Mouse (Mus musculus) right cerebral cortex, adult 18-20 months (tissue): ENCODE data around the gene Psen1.

Source experiments
- DNase-seq: peaks from one replicate; pipeline ENCODE4 v3.0.0; 2022; ENCODE audit warnings: mixed read lengths

The Psen1 gene

DNA sequence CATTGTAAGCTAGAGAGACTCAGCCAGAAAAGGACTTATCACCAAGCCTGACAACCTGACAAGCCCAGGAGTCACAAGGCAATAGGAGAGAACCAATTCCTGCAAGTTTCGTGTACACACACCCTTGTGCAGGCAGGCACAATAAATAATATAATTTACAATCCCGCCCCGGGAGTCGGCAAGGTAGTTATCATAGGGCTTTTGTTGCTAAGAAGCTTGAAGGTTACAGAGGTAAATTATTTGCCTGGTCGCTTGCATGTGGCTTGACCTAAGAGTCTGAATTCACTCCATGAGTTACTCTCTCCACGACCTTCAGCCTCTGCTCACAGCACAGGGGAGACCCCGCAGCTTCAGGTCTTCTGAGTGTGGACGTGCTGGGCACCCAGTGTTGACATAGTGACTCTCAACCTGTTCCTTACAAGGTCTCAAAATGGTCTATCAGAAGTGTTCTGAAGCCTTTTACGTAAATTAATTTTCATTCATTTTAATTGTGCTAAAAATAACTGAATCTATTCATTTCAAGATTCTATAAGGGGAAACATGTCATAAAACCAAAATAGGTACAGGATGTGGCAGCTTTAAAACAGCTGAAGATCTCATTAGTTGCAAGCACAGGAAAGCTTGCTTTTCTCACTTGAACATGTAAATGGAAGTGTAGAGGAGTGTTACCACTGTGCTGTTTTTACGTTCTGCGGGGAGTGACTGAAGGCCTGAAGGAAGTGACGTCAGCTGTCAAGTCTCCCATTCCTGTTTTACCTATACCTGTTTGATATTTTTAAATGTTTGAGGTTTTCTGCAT lies 38.8 kb downstream of the Psen1 start:
- DNase-seq: no peak

DNA sequence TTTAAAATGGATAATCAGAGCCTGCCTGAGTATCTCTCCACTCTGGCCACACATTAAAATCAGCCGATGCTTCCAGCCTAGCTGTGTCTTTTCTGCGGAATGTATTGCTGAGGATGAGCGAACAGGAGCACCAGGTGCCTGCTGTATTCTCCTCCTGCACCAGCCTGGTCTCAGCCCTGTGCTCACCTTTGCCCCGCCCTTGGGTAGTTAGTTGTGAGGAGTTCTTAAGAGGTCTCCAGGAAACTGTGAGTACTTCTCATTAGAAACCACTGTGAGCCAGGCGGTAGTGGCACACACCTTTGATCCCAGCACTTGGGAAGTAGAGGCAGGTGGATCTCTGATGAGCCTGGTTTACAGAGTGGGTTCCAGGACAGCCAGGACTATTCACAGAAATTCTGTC lies 44.3 kb downstream of the Psen1 start:
- DNase-seq: no peak

DNA sequence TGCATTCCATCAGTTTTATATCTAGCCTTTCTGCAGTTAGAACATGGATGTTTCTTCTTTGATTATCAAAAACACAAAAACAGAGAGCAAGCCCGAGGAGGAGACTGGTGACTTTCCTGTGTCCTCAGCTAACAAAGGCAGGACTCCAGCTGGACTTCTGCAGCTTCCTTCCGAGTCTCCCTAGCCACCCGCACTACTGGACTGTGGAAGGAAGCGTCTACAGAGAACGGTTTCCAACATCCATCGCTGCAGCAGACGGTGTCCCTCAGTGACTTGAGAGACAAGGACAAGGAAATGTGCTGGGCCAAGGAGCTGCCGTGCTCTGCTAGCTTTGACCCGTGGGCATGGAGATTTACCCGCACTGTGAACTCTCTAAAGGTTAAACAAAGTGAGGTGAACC lies 46.1 kb downstream of the Psen1 start:
- DNase-seq: no peak

DNA sequence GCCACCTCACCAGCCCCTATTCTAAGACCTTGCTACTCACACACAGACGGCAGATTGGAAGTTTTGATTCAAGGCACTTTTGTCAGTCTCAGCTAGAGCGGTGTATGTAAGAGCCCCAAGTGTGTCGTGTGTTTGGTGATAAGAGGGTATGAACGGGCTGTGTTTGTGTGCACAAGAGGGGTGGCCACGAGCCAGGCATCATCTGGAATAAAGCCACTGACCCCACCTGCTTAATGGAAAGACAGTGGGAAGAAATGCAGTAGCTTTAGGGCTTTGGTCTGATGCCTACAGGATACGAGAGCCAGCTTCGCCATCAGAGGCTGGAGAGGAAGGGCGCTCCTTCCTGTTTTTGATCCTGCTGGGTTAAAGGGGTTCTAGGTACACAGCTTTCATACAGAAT lies 48.3 kb downstream of the Psen1 start:
- DNase-seq: no peak

DNA sequence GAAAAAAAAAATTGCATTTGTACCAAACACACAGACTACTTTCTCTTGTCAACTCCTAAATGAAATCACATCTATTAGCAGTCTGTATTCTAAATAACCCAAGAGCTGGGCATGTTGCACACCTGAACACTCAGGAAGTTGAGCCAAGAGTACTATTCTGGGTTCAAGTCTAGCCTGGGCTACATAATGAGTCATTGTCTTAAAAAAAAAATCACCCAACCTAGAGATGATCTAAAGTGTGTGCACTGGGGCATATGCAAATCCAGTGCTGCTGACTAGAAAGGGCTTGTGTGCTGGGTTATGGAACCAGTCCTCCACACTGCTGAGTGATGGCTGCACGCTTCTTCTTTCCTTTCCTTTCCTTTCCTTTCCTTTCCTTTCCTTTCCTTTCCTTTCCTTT lies 50.7 kb downstream of the Psen1 start:
- no peak for DNase-seq

DNA sequence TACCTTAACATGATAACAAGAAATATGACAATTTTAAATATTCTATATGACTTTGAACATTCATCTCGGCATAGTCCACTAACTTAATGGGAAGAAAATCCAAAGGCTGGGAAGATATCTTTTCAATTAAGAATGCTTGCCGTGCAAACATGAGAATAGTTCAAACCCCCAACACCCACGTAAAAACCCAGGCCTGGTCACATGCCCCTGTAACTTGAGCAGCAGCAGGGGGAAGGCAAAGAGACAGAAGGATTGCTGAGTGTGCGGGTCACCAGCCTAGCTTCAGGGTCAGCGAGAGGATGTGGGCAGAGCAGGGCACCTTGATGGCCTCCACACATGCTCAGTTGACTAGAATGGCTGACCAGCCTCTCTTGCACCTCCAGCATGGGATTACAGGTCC lies 53.8 kb downstream of the Psen1 start:
- no peak for DNase-seq

DNA sequence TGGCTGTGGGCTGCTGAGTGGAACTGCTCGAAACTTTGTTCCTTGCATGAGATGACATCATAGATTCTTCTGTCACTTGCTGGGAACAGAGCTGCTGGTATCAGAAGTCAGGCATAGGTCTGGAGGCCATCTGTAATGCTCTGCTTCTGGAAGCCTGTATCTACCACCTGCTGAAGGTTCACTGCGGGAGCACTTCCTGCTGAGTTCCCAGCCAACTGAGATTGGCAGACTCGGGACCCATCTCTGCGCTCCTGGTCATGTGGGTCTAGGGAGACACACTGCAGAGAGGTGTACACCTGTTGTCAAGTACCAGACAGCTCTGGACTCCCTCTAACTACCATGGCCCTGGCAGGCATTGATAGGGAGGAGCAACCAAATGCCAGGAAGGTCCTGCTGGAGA lies 54.9 kb downstream of the Psen1 start:
- no peak for DNase-seq

DNA sequence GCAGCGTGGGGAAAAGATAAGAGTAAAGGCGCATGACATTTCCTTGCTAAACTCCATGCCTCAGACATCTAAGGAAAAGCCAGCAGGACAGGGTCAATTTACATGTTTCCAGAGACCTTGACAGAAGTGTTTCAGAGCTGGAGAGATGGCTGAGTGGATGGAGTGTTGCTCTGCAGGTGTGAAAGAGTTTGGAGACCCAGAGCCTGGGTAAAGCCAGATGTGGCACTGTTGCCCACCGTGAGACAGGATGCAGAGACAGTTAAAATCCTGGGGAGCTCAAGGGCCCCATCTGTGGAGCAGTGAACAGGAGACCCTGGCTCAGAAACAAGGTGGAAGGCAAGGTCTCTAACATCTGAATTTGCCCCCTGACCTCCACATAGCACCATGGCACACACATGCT lies 55.8 kb downstream of the Psen1 start:
- no peak for DNase-seq

DNA sequence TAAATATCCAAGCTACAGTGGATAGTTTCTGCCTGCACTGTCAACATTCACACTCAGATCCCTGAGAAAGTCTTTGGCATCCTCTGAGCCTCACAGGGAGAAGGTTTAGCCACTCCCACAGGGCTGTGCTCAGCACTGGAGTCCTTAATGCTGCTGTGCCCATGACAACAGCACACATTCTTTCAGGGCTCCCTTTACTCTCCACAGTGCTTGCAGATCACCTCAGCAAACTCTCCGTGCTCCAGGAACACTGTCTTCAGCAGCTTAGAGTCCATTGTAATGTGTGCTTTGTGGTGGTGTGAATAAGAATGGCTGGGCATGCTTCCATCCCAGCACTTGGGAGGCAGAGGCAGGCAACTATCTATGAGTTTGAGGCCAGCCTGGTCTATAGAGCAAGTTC lies 61.2 kb downstream of the Psen1 start:
- DNase-seq: no peak

DNA sequence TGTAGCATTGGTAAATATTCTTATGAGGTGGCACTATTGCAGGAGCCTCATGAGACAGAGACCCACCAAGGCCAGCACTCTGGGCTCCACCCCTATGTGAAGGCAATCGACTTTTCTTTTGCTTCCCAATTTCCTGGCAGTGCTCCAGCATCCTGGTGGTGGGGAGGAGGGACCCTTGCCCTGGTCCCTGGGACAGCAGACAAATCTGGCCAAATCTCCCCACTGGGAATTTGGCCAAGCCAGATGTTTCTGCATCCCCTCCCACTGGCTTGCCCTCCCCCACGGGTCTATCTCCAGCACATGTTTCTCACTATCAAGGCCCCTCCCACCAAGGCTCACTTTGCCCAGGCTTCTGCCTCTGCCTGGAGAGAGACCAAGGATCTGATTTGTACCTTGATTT lies 64.5 kb downstream of the Psen1 start:
- no peak for DNase-seq

DNA sequence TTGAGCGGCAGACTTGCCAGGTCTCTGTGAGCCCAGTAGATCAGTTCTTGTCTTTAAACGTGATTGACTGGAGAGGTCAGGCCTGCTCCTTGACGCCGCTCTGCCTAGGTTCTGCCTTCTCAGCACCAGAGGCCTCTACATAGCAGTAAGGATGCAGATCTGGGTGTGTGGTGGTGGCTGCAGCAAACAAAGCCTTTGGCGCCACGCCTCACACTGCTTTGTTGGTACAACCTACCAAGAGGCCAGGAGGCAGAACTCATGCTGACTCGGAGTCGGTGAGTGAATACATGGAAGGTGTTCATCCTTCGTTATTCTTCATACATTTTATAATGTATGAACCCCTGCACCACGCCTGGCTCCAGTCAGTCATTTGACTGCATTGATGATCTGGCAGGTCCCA lies 70.8 kb downstream of the Psen1 start:
- no peak for DNase-seq

DNA sequence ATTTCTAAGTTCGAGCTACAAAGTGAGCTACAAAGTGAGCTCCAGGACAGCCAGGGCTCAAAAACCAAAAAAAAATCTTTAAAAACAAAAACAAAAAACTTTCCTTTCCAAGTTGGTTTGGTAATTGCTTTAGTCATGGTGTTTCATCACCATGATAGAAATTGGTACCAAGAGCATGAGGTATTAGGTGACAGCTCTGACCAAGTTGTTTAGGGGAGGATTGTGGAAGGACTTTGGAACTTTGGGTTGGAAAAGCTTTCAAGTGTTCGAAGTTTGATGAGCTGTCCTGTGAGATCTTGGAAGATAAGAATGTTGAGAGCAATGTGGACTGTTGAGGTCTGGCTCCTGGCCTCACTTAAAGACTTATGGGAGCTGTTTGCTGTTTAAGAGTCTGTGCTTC lies 72.2 kb downstream of the Psen1 start:
- DNase-seq: no peak

DNA sequence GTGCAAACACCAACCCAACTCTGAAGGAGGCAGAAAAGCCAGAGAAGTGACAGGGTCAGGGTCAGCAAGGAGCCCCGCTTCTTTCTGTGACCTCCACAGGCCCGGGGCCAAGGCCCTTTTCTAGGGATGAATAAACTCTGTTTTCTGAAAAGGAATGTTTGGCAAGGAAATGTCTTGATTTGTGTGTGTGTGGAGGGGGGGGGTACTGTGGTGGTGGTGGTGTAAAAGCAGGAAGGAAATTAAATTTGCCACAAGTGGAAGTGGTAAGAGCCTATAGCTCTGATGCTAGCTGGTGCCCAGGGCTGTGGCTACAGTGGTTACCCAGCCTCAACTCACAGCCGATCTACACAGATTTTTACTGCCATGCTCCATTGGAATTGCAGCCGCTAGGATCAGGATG lies 74.8 kb downstream of the Psen1 start:
- no peak for DNase-seq

DNA sequence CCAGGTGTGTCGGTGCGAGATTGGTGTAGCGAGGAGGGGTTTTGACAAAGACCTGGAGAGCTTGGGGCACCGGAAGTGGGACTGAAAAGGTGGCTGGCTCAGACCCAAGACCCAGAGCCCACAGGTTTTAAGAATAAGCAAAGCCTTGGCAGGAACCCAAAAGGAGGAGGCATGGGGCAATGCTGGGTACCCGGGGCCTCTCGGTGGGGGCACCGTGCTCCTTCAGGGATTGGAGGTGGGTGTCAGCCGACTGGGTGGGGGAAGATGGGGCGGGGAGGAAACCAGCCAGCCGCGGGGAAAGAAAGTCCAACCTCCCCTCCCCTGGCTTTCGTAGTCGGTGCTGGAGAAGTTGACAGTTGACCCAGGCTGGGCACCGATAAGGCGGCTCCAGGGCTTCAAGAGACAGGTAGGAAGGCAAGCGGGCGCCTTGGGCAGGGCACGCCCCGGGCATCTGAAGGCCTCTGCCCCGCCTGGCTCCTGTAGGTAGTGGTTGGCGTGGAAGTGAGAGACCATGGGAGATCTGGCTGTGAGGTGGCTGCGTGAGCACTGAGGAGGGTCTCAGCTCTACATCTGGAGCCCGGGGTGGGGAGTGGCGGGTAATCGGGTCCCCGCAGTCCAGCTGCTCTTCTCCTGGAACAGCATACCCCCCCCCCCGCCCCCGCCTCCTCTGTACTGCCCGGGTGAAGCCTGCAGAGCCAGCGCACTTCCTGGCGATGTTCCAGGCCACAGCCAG lies 75.5 kb downstream of the Psen1 start, which contains the start of gene Papln:
Gene Papln (plus strand): TSS at position 324 of the 733 bp plus-strand sequence.
- DNase-seq: no peak

DNA sequence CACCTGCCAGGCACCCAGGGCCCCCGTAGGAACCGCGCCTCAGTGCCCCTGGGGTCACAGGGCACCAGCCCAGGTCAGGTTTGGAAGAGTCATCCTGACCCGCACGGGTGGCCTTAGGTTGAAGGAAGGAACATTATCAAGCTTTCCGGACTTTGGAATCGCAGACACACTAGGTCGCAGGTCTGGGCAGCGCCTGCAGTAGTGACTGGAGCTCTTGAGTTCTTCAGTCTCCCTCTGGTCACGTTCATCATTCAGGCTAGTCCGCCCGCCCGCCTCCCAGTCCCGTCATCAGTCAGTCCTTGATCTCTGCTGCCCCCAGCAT lies 76.1 kb downstream of the Psen1 start:
- DNase-seq: no peak

DNA sequence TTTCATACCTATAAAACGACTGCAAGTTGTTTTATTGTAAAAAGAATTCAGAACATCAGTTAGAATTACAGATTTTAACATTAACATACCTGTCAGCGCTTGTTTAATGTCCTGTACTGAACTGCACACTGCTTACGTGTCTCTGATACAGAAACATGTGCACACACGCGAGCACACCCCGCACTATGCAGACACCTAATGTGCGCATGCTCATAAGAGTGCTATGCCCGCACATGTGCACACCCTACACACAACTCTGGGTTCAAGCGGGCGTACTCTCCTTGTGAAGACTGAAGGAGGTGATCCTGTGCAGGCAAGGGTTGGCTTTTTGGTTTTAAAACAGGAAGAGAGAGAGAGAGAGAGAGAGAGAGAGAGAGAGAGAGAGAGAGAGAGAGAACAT lies 76.6 kb downstream of the Psen1 start:
- no peak for DNase-seq

DNA sequence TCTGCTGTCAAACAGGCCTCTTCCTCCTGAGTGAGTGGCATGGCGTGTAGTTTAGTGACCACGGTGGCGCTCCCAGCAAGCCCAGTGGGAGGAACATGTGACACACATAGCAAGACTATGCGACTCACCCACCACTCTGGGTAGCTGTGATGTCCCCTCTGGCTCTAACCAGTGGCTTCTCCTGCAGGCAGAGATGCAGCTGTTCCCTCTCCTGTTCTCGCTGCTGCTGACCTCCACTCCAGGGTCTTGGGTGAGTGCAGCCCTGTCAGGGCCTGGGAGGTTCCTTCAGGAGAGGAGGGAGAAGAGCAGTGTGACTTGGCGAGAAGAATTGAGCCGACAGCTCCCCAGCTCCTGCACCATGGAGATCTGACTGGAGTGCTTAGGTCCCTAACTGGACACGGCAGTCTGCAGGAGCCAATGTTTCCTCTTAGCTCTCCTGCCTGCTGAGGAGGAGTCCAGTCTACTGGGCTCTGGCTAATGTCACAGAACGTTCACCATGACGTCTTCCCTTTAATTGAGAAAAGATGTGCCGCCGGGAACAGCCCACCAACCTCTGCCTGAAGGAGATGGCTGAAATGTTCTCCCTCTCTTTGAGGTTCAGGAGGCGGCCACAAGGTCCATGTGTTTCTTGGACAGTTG lies 78.1 kb downstream of the Psen1 start:
- DNase-seq: no peak

DNA sequence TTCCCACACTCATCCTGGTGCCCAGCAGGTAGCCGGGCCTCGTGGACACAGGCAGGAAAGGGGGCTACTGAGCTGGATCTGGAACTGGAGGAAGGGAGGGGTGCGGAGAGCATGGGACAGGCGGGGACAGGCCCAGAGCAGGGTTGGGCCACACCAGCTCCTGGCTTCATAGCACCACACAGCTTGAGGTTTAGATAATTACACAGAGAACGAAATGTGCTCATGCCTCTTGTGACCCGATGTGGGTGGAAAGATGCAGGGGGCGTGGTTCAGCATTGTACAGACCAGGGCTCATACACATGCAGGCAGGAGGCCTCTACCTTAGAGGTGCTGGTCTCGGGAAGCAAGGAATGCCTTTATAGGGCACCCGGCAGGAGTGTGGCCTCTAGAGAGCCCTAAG lies 79.9 kb downstream of the Psen1 start:
- DNase-seq: no peak

DNA sequence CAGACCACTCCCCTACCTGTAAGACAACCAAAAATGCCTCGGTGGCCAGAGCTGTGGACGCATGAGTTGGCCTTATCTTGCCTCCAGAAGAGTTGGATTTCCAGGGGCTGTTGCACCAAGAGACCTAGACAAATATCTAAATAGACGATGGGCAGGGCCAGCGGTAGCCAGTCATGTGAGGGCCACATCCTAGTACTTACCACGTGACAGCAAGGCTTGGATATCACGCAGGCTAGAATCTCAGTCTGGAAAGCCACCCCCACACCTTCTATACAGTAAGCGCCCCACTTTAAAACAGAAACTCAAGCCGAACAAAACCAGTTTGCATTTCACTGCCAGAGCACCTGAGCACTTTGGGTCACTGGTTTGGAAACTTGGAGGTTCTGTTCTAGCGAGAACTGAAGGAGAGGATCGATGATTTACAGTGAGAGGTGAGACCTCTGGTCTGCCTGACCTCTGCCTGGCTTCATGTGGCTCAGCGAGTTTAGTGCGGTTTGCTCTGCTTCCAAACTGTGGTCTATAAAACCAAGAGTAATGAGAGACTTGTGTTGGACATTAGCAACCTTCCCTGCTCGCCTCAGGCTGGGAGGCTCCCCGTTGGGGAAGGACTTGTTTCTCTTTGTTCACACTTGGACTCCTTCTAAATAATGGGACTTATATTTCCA lies 80.4 kb downstream of the Psen1 start:
- DNase-seq: no peak

DNA sequence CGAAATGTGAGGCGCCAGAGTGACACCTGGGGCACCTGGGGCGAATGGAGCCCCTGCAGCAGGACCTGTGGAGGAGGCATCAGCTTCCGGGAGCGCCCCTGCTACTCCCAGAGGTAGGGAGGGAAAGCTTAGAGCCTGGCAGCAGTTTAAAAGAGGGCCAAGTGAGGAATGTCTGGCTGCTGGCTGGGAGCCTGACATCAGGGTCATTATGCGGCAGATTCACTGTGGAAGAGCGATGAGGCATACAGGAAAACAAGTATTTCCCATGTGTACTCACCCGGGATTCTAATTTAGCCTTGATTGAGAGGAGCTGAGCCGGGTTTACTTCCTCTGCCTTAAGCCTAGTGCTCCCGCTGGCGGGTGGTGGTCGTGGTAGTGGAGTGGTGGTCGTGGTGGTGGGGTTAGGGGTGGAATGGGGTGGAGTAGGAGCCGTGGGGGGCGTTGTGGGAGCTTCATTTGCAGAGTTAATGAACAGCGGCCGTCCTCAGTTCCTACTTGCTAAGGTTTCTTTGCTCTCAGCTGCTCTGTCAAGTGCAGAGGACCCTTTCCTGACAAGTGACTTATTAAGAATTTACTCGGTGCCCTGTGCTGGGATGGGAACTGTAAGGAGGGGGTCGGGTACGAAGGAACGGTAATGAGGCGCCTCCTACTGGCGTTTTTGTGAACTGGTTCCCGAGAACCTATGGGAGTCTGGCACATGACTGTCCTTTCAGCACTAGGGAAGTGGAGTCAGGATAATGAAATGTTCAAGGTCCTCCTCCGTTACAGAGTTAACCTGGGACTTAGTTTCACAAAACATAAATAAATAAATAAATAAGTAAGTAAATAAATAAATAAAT lies 82.7 kb downstream of the Psen1 start:
- no peak for DNase-seq

DNA sequence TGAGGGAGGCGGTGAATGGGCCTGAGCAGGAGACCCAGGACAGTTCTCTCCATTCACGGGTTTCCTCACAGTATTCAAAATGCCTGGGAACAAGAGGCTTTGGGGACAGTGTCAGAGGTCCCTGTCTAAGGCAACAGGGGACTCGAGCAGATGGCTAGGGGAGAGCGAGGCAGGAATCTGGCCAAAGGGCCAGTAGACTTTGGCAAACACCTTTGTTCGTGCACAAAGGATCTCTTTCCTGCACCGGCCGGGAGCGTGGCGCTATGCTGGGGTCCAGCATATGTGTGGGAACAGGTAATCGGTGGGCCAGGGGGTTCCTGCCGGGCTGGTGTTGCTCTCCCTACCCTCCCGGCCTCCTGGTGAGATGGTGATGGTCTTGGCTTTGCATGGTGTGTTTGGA lies 87.7 kb downstream of the Psen1 start:
- DNase-seq: no peak

DNA sequence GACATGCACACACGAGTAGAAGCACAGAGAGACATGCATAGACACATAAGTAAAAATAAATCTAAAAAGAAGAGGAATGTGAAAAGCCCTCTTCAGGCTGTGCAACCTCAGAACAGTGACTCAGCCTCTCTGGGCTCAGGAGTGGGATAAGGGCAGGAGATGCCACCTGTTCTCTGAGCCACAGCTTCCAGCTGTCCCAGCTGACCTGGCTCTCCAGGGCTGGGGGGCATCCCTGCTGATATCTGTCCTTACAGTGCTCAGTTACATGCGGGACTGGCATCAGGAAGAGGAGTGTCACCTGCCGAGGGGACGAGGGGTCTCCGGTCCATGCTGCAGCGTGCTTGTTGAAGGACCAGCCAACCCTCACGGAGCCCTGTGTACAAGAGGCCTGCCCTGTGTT lies 88.8 kb downstream of the Psen1 start:
- DNase-seq: no peak

DNA sequence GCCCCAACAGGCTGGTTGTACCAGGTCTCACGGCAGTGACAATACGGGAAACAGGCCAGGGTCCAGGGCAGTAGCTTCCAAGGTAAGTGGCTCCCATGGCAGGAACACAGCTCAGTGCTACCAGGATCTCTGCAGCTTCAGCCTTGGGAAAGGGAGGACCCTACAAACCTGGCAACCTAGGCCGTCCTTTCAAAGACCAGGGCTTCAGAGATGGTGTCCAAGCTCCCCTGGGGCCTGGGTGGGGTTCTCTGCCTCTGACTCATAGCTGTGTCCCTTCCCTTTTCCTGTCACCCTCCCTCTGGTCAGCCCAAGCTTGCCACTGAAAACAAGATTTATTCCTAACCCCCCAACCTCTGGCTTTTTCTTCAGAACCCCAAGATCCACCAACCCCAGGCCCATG lies 92.2 kb downstream of the Psen1 start:
- no peak for DNase-seq
